Mouse (Mus musculus) left cerebral cortex, adult 6 months (tissue): ENCODE results near the gene Dars2. TPM values are rescaled to one million over a fixed set of nuclear protein-coding genes. Genes with fewer than 3 reads are reported as not detected.

ENCODE experiments used
- long read RNA-seq, 2 experiments: library from polyadenylated mRNA; unstranded; transcript quantifications; one replicate each; pipeline ENCODE4 v2.0.0; 2019 to 2020
- polyA plus RNA-seq: library from polyadenylated mRNA; unstranded; fragments of <200 nt; fragmentation: Nextera tagmentation; gene quantifications from 2 replicates; pipeline ENCODE4 v1.2.3, GENCODE M21; 2021

Dars2 gene
- polyA plus RNA-seq = 22.5 and 29.3 TPM in 2 replicates
- long read RNA-seq, experiment 1, transcript Dars2-201 (17 exons, 3,619 nt) = major isoform, 132 of 157 reads
- long read RNA-seq, experiment 1, partial matches to known transcripts = 1 of 157 reads
- long read RNA-seq, experiment 1, other reads (novel, unspliced or antisense) = 23 of 157 reads
- long read RNA-seq, experiment 2, transcript Dars2-201 (17 exons, 3,619 nt) = major isoform, 23 of 30 reads
- long read RNA-seq, experiment 2, partial matches to known transcripts = 5 of 30 reads
- long read RNA-seq, experiment 2, other reads (novel, unspliced or antisense) = 2 of 30 reads

GRCm38 (mm10) chr1:161070352-161071271, at the start of gene Dars2, which contains the start of gene Cenpl:
Gene Dars2 (minus strand): TSS chr1:161070658.
Gene Cenpl (plus strand): TSS chr1:161070713.

DNA sequence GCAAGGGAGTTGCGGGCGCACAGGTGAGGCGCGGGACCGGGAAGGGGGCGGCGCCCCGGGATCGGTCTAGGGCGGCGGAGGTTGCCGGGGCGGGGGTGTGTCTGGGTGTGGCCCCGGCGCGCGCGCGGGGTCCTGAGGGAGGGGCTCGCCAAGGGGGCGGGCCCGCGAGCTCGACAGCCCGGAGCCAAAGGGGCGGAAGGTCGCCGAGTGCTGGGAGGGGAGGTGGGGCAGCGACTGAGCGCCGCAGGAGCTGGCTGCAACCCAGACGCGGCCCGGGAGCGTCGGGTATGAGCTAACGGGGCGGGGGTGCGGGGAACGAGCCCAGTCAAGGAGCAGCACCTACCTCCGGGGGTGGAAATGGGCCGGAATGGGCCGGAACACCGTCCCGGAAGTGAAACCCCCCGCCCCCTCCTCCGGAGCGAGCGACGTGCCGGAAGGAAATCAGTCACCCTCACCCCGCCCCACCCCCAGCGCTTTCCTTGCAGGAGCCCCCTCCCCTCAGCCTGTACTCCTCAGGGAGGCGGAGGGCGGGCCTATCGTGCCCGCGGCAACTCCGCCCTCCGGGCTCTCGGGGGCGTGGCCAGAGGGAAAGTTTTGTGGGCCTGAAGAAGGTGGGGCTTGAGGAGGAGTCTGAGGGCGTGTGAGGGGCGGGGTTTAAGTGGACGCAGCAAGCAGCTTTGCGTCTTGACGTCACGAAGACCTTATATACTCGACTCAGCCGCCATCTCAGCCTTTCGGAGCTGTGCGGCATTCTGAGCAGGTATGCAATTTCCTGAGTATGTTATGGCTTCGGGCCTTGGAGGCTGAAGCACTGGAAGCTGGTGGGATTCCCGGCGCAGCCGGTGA, 35.8 kb downstream of the Dars2 start, which contains the start of gene Zbtb37:
TSS of gene Zbtb37 (minus strand) at position 415 of the 846 bp plus-strand sequence.

Other genes with a start within 250 kb of the Dars2 start
- gene Rc3h1, start 164.2 kb downstream of the Dars2 start, polyA plus RNA-seq = 4.0 and 7.8 TPM in 2 replicates
- 0.16 and 0.18 TPM in 2 replicates for gene Serpinc1, start 92.1 kb downstream of the Dars2 start, polyA plus RNA-seq
- 1.4 and 2.7 TPM in 2 replicates for gene Zbtb37, start 35.8 kb downstream of the Dars2 start, polyA plus RNA-seq
- gene Cenpl, start 55 bp upstream of the Dars2 start, polyA plus RNA-seq = 1.6 and 1.9 TPM in 2 replicates
- 3.8 and 4.8 TPM in 2 replicates for gene Klhl20, start 60.9 kb upstream of the Dars2 start, polyA plus RNA-seq
- 24.0 and 29.6 TPM in 2 replicates for gene Ankrd45, start 72.0 kb upstream of the Dars2 start, polyA plus RNA-seq
- not detected in 2 replicates for gene Tex50, start 88.7 kb upstream of the Dars2 start, polyA plus RNA-seq
- gene Prdx6, start 180.6 kb upstream of the Dars2 start, polyA plus RNA-seq = 1,064 and 1,120 TPM in 2 replicates